Mouse (Mus musculus) adrenal gland, postnatal 14 days (tissue): Measurements from ENCODE around the gene Abat. TPM values are rescaled to one million over a fixed set of nuclear protein-coding genes. Genes with fewer than 3 reads are reported as not detected.

Experiments
- microRNA-seq, 2 experiments: library from miRNA; unstranded; fragments of <30 nt; microRNA quantifications; one replicate each; pipeline ENCODE4 v1.2.0; 2021
- total RNA-seq: library from RNA; stranded (reverse); gene quantifications from 2 replicates; pipeline ENCODE4 v1.2.3, GENCODE M21; 2021

The Abat gene
- total RNA-seq, 1 experiment from 2014 or later = 49.6 TPM

Small RNAs within 50 kb of the gene (microRNA-seq; reads per million reads assigned to microRNA genes)
- 0 reads per million in 2 experiments for gene Gm22137

Other genes with a start within 250 kb of the Abat start
- gene Tmem114, start 88.3 kb upstream of the Abat start, total RNA-seq = 0.26 TPM in 1 of 2 replicates, not detected in the other
- gene Mettl22, start 42.6 kb upstream of the Abat start, total RNA-seq = 18.8 and 21.0 TPM in 2 replicates
- 74.6 and 75.4 TPM in 2 replicates for gene Pmm2, start 124.2 kb downstream of the Abat start, total RNA-seq
- 22.9 and 23.8 TPM in 2 replicates for gene Tmem186, start 124.3 kb downstream of the Abat start, total RNA-seq
- gene Carhsp1, start 158.7 kb downstream of the Abat start, total RNA-seq = 74.9 and 85.9 TPM in 2 replicates
- not detected in 2 replicates for gene Gm5767, start 167.3 kb downstream of the Abat start, total RNA-seq